Mouse (Mus musculus) CH12F3 (cell line): ENCODE results near the gene Mesp2.

Experiments
- in situ Hi-C: fragments of 300-500 bp; cut with MboI; formaldehyde crosslinking; loops from 2 replicates; pipeline ENCODE4 v1.14.3; 2020; ENCODE audit warnings: low sequenced_read_pairs

The Mesp2 gene

GRCm38 (mm10) chr7:79802037-79802436, 8.5 kb upstream of the Mesp2 start:
- in situ Hi-C loops, result no loop called here

- in situ Hi-C loops, result no loop called here
Measured at GRCm38 (mm10) chr7:79803887-79804286, 6.6 kb upstream of the Mesp2 start.

- in situ Hi-C loops, result no loop called here
Measured at GRCm38 (mm10) chr7:79808561-79808960, 2.0 kb upstream of the Mesp2 start.

GRCm38 (mm10) chr7:79813409-79813808, 2.9 kb downstream of the Mesp2 start:
- in situ Hi-C loops, result no loop called here

- in situ Hi-C loops, result no loop called here
Measured at GRCm38 (mm10) chr7:79818321-79818720, 7.8 kb downstream of the Mesp2 start.

- in situ Hi-C loops, result no loop called here
Measured at GRCm38 (mm10) chr7:79819515-79819914, 9.0 kb downstream of the Mesp2 start.

GRCm38 (mm10) chr7:79819996-79820395, 9.5 kb downstream of the Mesp2 start:
- in situ Hi-C loops, result no loop called here

- in situ Hi-C loops, result no loop called here
Measured at GRCm38 (mm10) chr7:79822092-79822695, 11.7 kb downstream of the Mesp2 start.

- in situ Hi-C loops, result no loop called here
Measured at GRCm38 (mm10) chr7:79828341-79828740, 17.8 kb downstream of the Mesp2 start.

GRCm38 (mm10) chr7:79831145-79831544, 20.6 kb downstream of the Mesp2 start:
- in situ Hi-C loops, result no loop called here

GRCm38 (mm10) chr7:79831585-79831984, 21.1 kb downstream of the Mesp2 start:
- in situ Hi-C loops, result no loop called here

GRCm38 (mm10) chr7:79832980-79833379, 22.5 kb downstream of the Mesp2 start:
- in situ Hi-C loops, result no loop called here

- in situ Hi-C loops, result no loop called here
Measured at GRCm38 (mm10) chr7:79835196-79835595, 24.7 kb downstream of the Mesp2 start.

GRCm38 (mm10) chr7:79837247-79837646, 26.7 kb downstream of the Mesp2 start:
- in situ Hi-C loops, result no loop called here

GRCm38 (mm10) chr7:79842163-79842562, 31.6 kb downstream of the Mesp2 start:
- in situ Hi-C loops, result no loop called here

GRCm38 (mm10) chr7:79844090-79844802, 33.7 kb downstream of the Mesp2 start:
- in situ Hi-C loops, result no loop called here

GRCm38 (mm10) chr7:79846342-79846741, 35.8 kb downstream of the Mesp2 start:
- in situ Hi-C loops, result no loop called here

- in situ Hi-C loops, result no loop called here
Measured at GRCm38 (mm10) chr7:79847456-79848451, 37.2 kb downstream of the Mesp2 start.

- in situ Hi-C loops, result no loop called here
Measured at GRCm38 (mm10) chr7:79856305-79856704, 45.8 kb downstream of the Mesp2 start.

- in situ Hi-C loops, result no loop called here
Measured at GRCm38 (mm10) chr7:79858202-79858934, 47.8 kb downstream of the Mesp2 start.
